Comparison of ENCODE assay signal across 9 mouse cellular contexts in the genomic region with DNA sequence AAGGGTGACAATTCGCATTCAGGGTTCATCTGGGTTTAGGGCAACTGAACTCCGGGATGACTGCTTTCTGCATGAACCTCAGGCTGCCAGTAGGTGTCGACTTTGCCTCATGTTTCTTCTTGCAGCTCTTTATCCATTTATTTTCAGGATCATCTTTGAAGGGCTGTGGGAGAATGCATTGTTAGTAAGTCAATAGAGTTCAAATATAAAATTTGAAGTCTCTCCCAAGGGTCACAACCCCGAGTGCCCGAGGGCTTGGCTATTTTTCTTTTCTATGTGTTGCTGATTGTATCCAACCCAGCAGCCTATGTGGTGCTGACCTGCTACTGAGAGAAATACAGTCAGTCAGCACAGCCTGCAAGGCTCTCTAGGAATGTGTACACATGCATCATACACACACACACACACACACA. TPM values are rescaled to one million over a fixed set of nuclear protein-coding genes. Genes with fewer than 3 reads are reported as not detected.
DNase-seq lines count a peak whose midpoint lies in the region; ATAC-seq and TF ChIP-seq lines count a peak whose summit lies in the region.
"Had no signal": no experiment of that assay in that cellular context is flagged by ENCODE, and none has a peak within 500 bp of the region (broad histone marks: within the 10 kb centered on the region; RNA-seq: fewer than 3 reads in every experiment).

No protein-coding gene starts in this region.

- no peak for ATAC-seq in heart, embryonic 11.5 days (replicated peaks; ENCODE audit: insufficient number of reproducible peaks, low FRiP score, low TSS enrichment)

- no peak overlapping the region for H3K4me3 ChIP-seq in heart, embryonic 11.5 days (ENCODE audit: low read depth, low read length)
- H3K4me3 ChIP-seq in layer of hippocampus, adult 2 months = no peak overlapping the region

- H3K9ac ChIP-seq in heart, embryonic 11.5 days (ENCODE audit: low read depth, low read length) = no peak overlapping the region

- DNase-seq in heart, adult 11 months = peak; percentile 79
- peak; percentile 82 for DNase-seq in adipocyte (ENCODE audit: low spot score)
- peak; percentile 77 for DNase-seq in embryo, embryonic 10 days (ENCODE audit: low spot score)
- peak; percentile 59 to 68 for DNase-seq in heart, postnatal 10 days
- peak; percentile 28 to 61 for DNase-seq in layer of hippocampus, adult 2 months (ENCODE audit: low spot score in 2 of 2)
- peak; percentile 62 for DNase-seq in lung, postnatal 25 days (ENCODE audit: low spot score)
- DNase-seq in right cerebral cortex, postnatal 10 days (ENCODE audit: low spot score in 2 of 2) = peak; percentile 46 to 64

- intact Hi-C loops in heart, postnatal 10 days (cut with DNase I) = loop anchor here (1.0 to 5.0 kb wide), 7 partner anchors 241 to 730 kb away; a partner anchor contains a TSS

- no peaks in the 10 kb centered on the region for H3K36me3 ChIP-seq in heart, embryonic 11.5 days (ENCODE audit: control insufficient read depth, insufficient read depth, low read length)

- no peak overlapping the region for H3K27ac ChIP-seq in heart, embryonic 11.5 days (ENCODE audit: low read depth, low read length)
- H3K27ac ChIP-seq in layer of hippocampus, adult 2 months = no peak overlapping the region
- H3K27ac ChIP-seq: macrophage had no signal

- H3K4me1 ChIP-seq in heart, embryonic 11.5 days (ENCODE audit: control insufficient read depth, insufficient read depth, low read length) = no peaks in the 10 kb centered on the region

- H3K9me3 ChIP-seq in heart, embryonic 11.5 days (replicated peaks; ENCODE audit: control insufficient read depth, low read length) = no peaks in the 10 kb centered on the region

- TF ChIP-seq CTCF in layer of hippocampus, adult 2 months (conservative IDR thresholded peaks at IDR 0.05) = peak; percentile 99

- WGBS in heart, embryonic 11.5 days (ENCODE audit: insufficient replicate concordance) = 21% methylated on average over 5 of the region's 5 CpGs

- no peaks in the 10 kb centered on the region for H3K27me3 ChIP-seq in heart, embryonic 11.5 days (ENCODE audit: control insufficient read depth, insufficient read depth, low read length)

- H3K4me2 ChIP-seq in heart, embryonic 11.5 days = no peak overlapping the region

RNA-seq across cellular contexts. Expression of a gene that starts 59.2 kb away (rescaled TPM):
- polyA plus RNA-seq in heart, embryonic 11.5 days (2014; fragmentation: Nextera tagmentation; extraction: Ambion mirVana) = 37.4 and 42.5 TPM in 2 replicates
- 10 to 100 TPM; 13.7 to 15.9 TPM for total RNA-seq in heart, postnatal 10 days (2021)
- 10 to 100 TPM; 12.2 to 12.8 TPM for total RNA-seq in layer of hippocampus, adult 2 months (2021)
